Comparison of ENCODE assay signal across 15 mouse cellular contexts in the genomic region with DNA sequence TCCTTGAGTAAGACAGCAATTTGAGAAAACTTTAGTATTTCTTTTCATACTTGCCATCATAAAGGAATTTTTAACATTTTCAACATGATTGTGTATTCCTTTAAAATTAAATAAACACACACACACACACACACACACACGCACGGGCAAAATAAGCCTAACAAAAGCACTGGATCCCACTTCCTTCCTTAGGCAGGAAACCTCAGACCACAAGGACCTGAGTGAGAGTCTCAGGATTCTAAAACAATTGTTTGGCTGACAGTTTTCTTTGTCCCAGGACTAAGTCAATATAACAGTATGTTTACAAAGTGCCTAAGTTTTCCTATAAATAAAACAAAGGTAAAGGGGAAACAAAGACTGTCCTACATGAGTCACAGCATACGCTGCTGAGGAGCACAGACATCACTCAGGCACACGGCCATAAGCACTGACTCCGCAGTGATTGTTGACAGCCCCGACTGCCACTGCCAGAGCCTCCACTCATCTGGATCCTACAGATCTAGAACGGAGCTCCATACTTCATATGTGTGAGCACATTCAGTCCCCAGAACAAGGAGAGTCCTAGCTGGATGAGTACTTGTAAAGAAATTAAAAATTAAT.
DNase-seq lines count a peak whose midpoint lies in the region; ATAC-seq and TF ChIP-seq lines count a peak whose summit lies in the region.
"Had no signal": no experiment of that assay in that cellular context is flagged by ENCODE, and none has a peak within 500 bp of the region (broad histone marks: within the 10 kb centered on the region; RNA-seq: fewer than 3 reads in every experiment).

No protein-coding gene starts in this region.

- DNase-seq in CD4-positive, CD25-positive, alpha-beta regulatory T cell, adult 2 months (ENCODE audit: low read depth, low spot score) = peak; percentile 17
- DNase-seq in liver, adult 2 months (ENCODE audit: extremely low read depth, low read depth, low spot score) = no peak
- DNase-seq in liver = no peak
- DNase-seq in thymus, postnatal 4 days = peak; percentile 38
- DNase-seq: adrenal gland, postnatal 36 days; cerebellum, adult 11 months; kidney, adult 9 months had no signal

- H3K9me3 ChIP-seq in hindbrain, embryonic 16.5 days (ENCODE audit: control insufficient read depth, low read length) = no peaks in the 10 kb centered on the region
- H3K9me3 ChIP-seq: forebrain, embryonic 12.5 days; liver, embryonic 15.5 days; midbrain, embryonic 12.5 days had no signal

- no peak for TF ChIP-seq POLR2A in liver, adult 2 months (IDR thresholded peaks at IDR 0.05; ENCODE audit: extremely low read depth, insufficient read depth, low read length)

- no peak overlapping the region for H3K9ac ChIP-seq in liver, adult 2 months (ENCODE audit: low read depth, low read length)
- no peak overlapping the region for H3K9ac ChIP-seq in hindbrain, embryonic 16.5 days (ENCODE audit: low read depth, low read length)
- H3K9ac ChIP-seq: forebrain, embryonic 12.5 days; hindbrain, embryonic 14.5 days; liver, embryonic 15.5 days; midbrain, embryonic 12.5 days had no signal

- no peak for TF ChIP-seq CTCF in liver, adult 2 months (IDR thresholded peaks at IDR 0.05; ENCODE audit: low read depth, low read length)

- H3K4me1 ChIP-seq in liver, adult 2 months (ENCODE audit: control insufficient read depth, insufficient read depth, low read length) = peaks cover 13% of the 10 kb centered on the region
- H3K4me1 ChIP-seq in hindbrain, embryonic 16.5 days (ENCODE audit: control insufficient read depth, insufficient read depth, low read depth, low read length) = no peaks in the 10 kb centered on the region

- no peak overlapping the region for H3K4me2 ChIP-seq in hindbrain, embryonic 16.5 days (ENCODE audit: low read length)
- H3K4me2 ChIP-seq: forebrain, embryonic 12.5 days; hindbrain, embryonic 14.5 days; liver, embryonic 15.5 days; midbrain, embryonic 12.5 days had no signal

- H3K27me3 ChIP-seq in liver, adult 2 months (ENCODE audit: control insufficient read depth, insufficient read depth, low read length) = no peaks in the 10 kb centered on the region
- H3K27me3 ChIP-seq in hindbrain, embryonic 16.5 days (replicated peaks; ENCODE audit: control insufficient read depth, insufficient read depth, low read length) = no peaks in the 10 kb centered on the region
- H3K27me3 ChIP-seq: forebrain, embryonic 12.5 days had no signal

- no peak overlapping the region for H3K4me3 ChIP-seq in liver, adult 2 months (ENCODE audit: insufficient read depth, low read depth, low read length)
- H3K4me3 ChIP-seq in hindbrain, embryonic 16.5 days (ENCODE audit: low read length) = no peak overlapping the region
- H3K4me3 ChIP-seq: forebrain, embryonic 12.5 days; liver, embryonic 15.5 days; midbrain, embryonic 12.5 days had no signal

- peak overlapping the region; percentile 44; the same call in 1 of the 2 replicates for H3K27ac ChIP-seq in liver, adult 2 months (replicated peaks; ENCODE audit: insufficient read depth, low read depth, low read length)
- H3K27ac ChIP-seq in hindbrain, embryonic 16.5 days (ENCODE audit: low read depth, low read length) = no peak overlapping the region
- H3K27ac ChIP-seq: forebrain, embryonic 12.5 days; hindbrain, embryonic 14.5 days; liver, embryonic 15.5 days; midbrain, embryonic 12.5 days had no signal

- no peaks in the 10 kb centered on the region for H3K79me2 ChIP-seq in liver, adult 2 months (ENCODE audit: control insufficient read depth, insufficient read depth, low read length)

- no peaks in the 10 kb centered on the region for H3K36me3 ChIP-seq in liver, adult 2 months (ENCODE audit: control insufficient read depth, insufficient read depth, low read length)
- H3K36me3 ChIP-seq in hindbrain, embryonic 16.5 days (ENCODE audit: control insufficient read depth, insufficient read depth, low read length) = no peaks in the 10 kb centered on the region
- H3K36me3 ChIP-seq: forebrain, embryonic 12.5 days; midbrain, embryonic 12.5 days had no signal

- no peak for ATAC-seq in CD4-positive, CD25-positive, alpha-beta regulatory T cell, adult 4 months
- peak; percentile 69 for ATAC-seq in megakaryocyte, adult 5-6 weeks (ENCODE audit: poor library complexity, severe bottlenecking)
- no peak for ATAC-seq in hindbrain, embryonic 16.5 days
- ATAC-seq in erythroblast, adult 5-6 weeks (replicated peaks; ENCODE audit: low FRiP score, poor library complexity, severe bottlenecking) = no peak

- 75% methylated on average over 7 of the region's 7 CpGs for WGBS in liver, adult 2 months
- 72% methylated on average over 7 of the region's 7 CpGs for WGBS in hindbrain, embryonic 16.5 days

Comparison
In these comparisons a context has a peak if more than half of its experiments do, and no peak if none do; other contexts are left out.
1. DNase-seq: peak in CD4-positive, CD25-positive, alpha-beta regulatory T cell, adult 2 months (single experiment) and thymus, postnatal 4 days (single experiment); none in liver, adult 2 months (single experiment) and liver (single experiment).